ENCODE assay signal across 10 mouse cellular contexts in the genomic region with DNA sequence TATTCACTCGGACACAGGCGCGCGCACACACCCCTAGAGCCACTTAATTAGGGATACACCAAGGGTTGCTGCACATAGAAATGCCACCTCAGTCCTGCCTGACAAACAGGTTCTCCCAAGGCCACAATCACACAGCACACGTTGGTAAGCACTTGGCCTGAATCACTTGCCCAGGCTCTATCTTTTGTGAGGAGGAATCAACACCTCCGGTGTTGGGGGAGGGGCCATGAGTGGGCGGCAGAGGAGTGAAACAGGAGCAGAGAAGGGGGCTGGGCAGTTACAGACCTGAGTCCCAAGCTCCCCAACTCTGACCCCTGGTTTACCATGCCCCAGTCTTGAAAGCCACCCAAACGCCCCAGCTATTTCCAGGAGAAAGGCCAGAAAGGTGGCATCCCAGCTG. TPM values are rescaled to one million over a fixed set of nuclear protein-coding genes. Genes with fewer than 3 reads are reported as not detected.
A peak's percentile ranks its signal among the peaks of the same experiment; 100 is the strongest.
DNase-seq lines count a peak whose midpoint lies in the region; ATAC-seq and TF ChIP-seq lines count a peak whose summit lies in the region.
"Had no signal": no experiment of that assay in that cellular context is flagged by ENCODE, and none has a peak within 500 bp of the region (broad histone marks: within the 10 kb centered on the region; RNA-seq: fewer than 3 reads in every experiment).

No protein-coding gene starts in this region.

- H3K4me2 ChIP-seq in forebrain, embryonic 15.5 days (replicated peaks): peak overlapping the region; percentile 92; the same call in 1 of the 2 replicates
- peak overlapping the region; percentile 86 for H3K4me2 ChIP-seq in midbrain, embryonic 13.5 days (replicated peaks)

- 10% methylated on average over 8 of the region's 8 CpGs for WGBS in forebrain, embryonic 15.5 days
- WGBS in midbrain, embryonic 13.5 days: 9% methylated on average over 8 of the region's 8 CpGs

- H3K27me3 ChIP-seq in forebrain, embryonic 15.5 days: no peaks in the 10 kb centered on the region; the same call in 1 of the 2 replicates
- peaks cover 13% of the 10 kb centered on the region for H3K27me3 ChIP-seq in midbrain, embryonic 13.5 days

- intact Hi-C loops in gastrocnemius, adult 2 months (cut with DNase I): no loop called here

- H3K27ac ChIP-seq in forebrain, embryonic 15.5 days (replicated peaks): no peak overlapping the region
- H3K27ac ChIP-seq in midbrain, embryonic 13.5 days: no peak overlapping the region
- H3K27ac ChIP-seq in gastrocnemius, adult 2 months: no peak overlapping the region; the same call in 1 of the 2 replicates

- TF ChIP-seq CTCF in gastrocnemius, adult 2 months (IDR thresholded peaks at IDR 0.05): no peak

- peaks cover 35% of the 10 kb centered on the region for H3K36me3 ChIP-seq in forebrain, embryonic 15.5 days
- H3K36me3 ChIP-seq in midbrain, embryonic 13.5 days: peaks cover 51% of the 10 kb centered on the region

- ATAC-seq in forebrain, embryonic 15.5 days (replicated peaks): no peak
- ATAC-seq in midbrain, embryonic 13.5 days: no peak

- H3K9ac ChIP-seq in forebrain, embryonic 15.5 days (replicated peaks): no peak overlapping the region
- H3K9ac ChIP-seq in midbrain, embryonic 13.5 days (replicated peaks): no peak overlapping the region

- peaks cover 26% of the 10 kb centered on the region for H3K4me1 ChIP-seq in forebrain, embryonic 15.5 days
- peaks cover 28% of the 10 kb centered on the region for H3K4me1 ChIP-seq in midbrain, embryonic 13.5 days (replicated peaks)

- DNase-seq in kidney, adult 11 months: peak; percentile 34
- DNase-seq in kidney, postnatal 14 days: no peak
- DNase-seq in Muller cell, postnatal 12 days (ENCODE audit: inconsistent ontology term): peak; percentile 45
- DNase-seq in gastrocnemius, adult 18-20 months (ENCODE audit: low spot score): no peak
- no peak for DNase-seq in gastrocnemius, adult 2 months
- DNase-seq in gastrocnemius, postnatal 4 days (ENCODE audit: low spot score in 2 of 2): no peak
- DNase-seq: thymus, adult 18-20 months had no signal

- no peak overlapping the region for H3K4me3 ChIP-seq in forebrain, embryonic 15.5 days
- H3K4me3 ChIP-seq in midbrain, embryonic 13.5 days (replicated peaks): peak overlapping the region; percentile 81; the same call in 1 of the 2 replicates
- no peak overlapping the region for H3K4me3 ChIP-seq in gastrocnemius, adult 2 months

- no peaks in the 10 kb centered on the region for H3K9me3 ChIP-seq in forebrain, embryonic 15.5 days
- H3K9me3 ChIP-seq in midbrain, embryonic 13.5 days: no peaks in the 10 kb centered on the region

RNA-seq across cellular contexts. Expression of gene Cul9, which starts 0.8 kb away (rescaled TPM):
- 16.8 and 17.4 TPM in 2 replicates for polyA plus RNA-seq in forebrain, embryonic 15.5 days (2015; fragmentation: Nextera tagmentation; extraction: Ambion mirVana)
- 18.7 and 20.3 TPM in 2 replicates for polyA plus RNA-seq in midbrain, embryonic 13.5 days (2015; fragmentation: Nextera tagmentation; extraction: Ambion mirVana)
- 10 to 100 TPM; 13.6 to 14.4 TPM for total RNA-seq in gastrocnemius, adult 18-20 months (2021)
- total RNA-seq in gastrocnemius, adult 2 months (2021): 10 to 100 TPM; 13.8 to 15.5 TPM
- total RNA-seq in gastrocnemius, postnatal 4 days (2021): 10 to 100 TPM; 13.5 to 15.0 TPM

RNA-seq across cellular contexts. Expression of gene Srf, which starts 9.0 kb away (rescaled TPM):
- polyA plus RNA-seq in forebrain, embryonic 15.5 days (2015; fragmentation: Nextera tagmentation; extraction: Ambion mirVana): 3.3 and 5.4 TPM in 2 replicates
- 4.1 and 6.0 TPM in 2 replicates for polyA plus RNA-seq in midbrain, embryonic 13.5 days (2015; fragmentation: Nextera tagmentation; extraction: Ambion mirVana)
- total RNA-seq in gastrocnemius, adult 18-20 months (2021): 10 to 100 TPM; 80.0 to 87.2 TPM
- total RNA-seq in gastrocnemius, adult 2 months (2021): 10 to 100 TPM; 82.4 to 89.3 TPM
- 10 to 100 TPM; 81.5 to 84.4 TPM for total RNA-seq in gastrocnemius, postnatal 4 days (2021)

RNA-seq across cellular contexts. Expression of gene Dnph1, which starts 50.5 kb away (rescaled TPM):
- 32.1 and 33.3 TPM in 2 replicates for polyA plus RNA-seq in forebrain, embryonic 15.5 days (2015; fragmentation: Nextera tagmentation; extraction: Ambion mirVana)
- polyA plus RNA-seq in midbrain, embryonic 13.5 days (2015; fragmentation: Nextera tagmentation; extraction: Ambion mirVana): 31.6 and 32.4 TPM in 2 replicates
- total RNA-seq in gastrocnemius, adult 18-20 months (2021): 1 to 10 TPM; 5.0 to 6.4 TPM
- total RNA-seq in gastrocnemius, adult 2 months (2021): 1 to 10 TPM; 5.2 to 5.7 TPM
- 1 to 10 TPM; 3.6 to 5.2 TPM for total RNA-seq in gastrocnemius, postnatal 4 days (2021)

RNA-seq across cellular contexts. Expression of gene Ttbk1, which starts 59.5 kb away (rescaled TPM):
- 6.5 and 7.5 TPM in 2 replicates for polyA plus RNA-seq in forebrain, embryonic 15.5 days (2015; fragmentation: Nextera tagmentation; extraction: Ambion mirVana)
- 4.6 and 5.0 TPM in 2 replicates for polyA plus RNA-seq in midbrain, embryonic 13.5 days (2015; fragmentation: Nextera tagmentation; extraction: Ambion mirVana)
- under 1 TPM; 0.05 to 0.23 TPM for total RNA-seq in gastrocnemius, adult 18-20 months (2021)
- under 1 TPM; 0.08 to 0.22 TPM for total RNA-seq in gastrocnemius, adult 2 months (2021)
- 1 to 10 TPM in 1 of 2 experiments, under 1 TPM in 1; 0.60 to 1.2 TPM for total RNA-seq in gastrocnemius, postnatal 4 days (2021)
- total RNA-seq: common myeloid progenitor, adult 5-6 weeks had no signal

Comparison
In these comparisons a context has a peak if more than half of its experiments do, and no peak if none do; other contexts are left out.
1. DNase-seq: peak in kidney, adult 11 months (single experiment) and Muller cell, postnatal 12 days (single experiment); none in kidney, postnatal 14 days (single experiment), gastrocnemius, adult 18-20 months (single experiment), gastrocnemius, adult 2 months (single experiment) and gastrocnemius, postnatal 4 days (0 of 2).